Mouse (Mus musculus) small intestine, adult 2 months (tissue): ENCODE data around the gene Hemgn.

Source experiments
- CTCF ChIP-seq: fragments of 200-500 bp; IDR thresholded peaks from 2 replicates; pipeline ENCODE4 v1.5.1; 2012; ENCODE audit warnings: low read depth, mild to moderate bottlenecking, control low read depth, inconsistent platforms, low read length, moderate library complexity, mixed read lengths; ENCODE audit not compliant: insufficient replicate concordance, insufficient read length; ENCODE audit errors: extremely low read depth
- POLR2A ChIP-seq: fragments of 200-500 bp; IDR thresholded peaks from 2 replicates; pipeline ENCODE4 v1.6.1; 2012; ENCODE audit warnings: low read depth, mild to moderate bottlenecking, control low read depth, inconsistent platforms, low read length, moderate library complexity

DNA sequence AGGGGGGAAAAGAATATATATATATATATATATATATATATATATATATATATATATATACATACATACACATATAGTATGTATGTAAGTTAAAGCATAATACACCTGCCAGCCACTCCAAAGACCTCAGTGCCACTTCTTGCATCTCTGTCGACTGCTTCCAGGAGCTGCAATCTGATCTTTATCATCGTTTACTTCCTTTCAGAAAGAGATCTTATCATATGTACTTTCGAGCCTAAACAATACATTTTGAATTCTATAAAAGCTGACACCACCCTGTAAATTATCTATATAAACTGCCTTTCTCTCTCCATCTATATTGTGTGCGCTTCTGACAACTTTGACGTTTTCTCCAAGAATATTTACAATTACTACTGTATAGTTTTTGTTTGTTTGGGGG is 24.8 kb downstream of the Hemgn start:
- no peak for TF ChIP-seq CTCF
- TF ChIP-seq POLR2A = no peak
